Mouse (Mus musculus): ENCODE results near the gene Slc4a8. TPM values are rescaled to one million over a fixed set of nuclear protein-coding genes. Genes with fewer than 3 reads are reported as not detected.

Slc4a8 gene
- 8.7 TPM for total RNA-seq (2023)

DNA sequence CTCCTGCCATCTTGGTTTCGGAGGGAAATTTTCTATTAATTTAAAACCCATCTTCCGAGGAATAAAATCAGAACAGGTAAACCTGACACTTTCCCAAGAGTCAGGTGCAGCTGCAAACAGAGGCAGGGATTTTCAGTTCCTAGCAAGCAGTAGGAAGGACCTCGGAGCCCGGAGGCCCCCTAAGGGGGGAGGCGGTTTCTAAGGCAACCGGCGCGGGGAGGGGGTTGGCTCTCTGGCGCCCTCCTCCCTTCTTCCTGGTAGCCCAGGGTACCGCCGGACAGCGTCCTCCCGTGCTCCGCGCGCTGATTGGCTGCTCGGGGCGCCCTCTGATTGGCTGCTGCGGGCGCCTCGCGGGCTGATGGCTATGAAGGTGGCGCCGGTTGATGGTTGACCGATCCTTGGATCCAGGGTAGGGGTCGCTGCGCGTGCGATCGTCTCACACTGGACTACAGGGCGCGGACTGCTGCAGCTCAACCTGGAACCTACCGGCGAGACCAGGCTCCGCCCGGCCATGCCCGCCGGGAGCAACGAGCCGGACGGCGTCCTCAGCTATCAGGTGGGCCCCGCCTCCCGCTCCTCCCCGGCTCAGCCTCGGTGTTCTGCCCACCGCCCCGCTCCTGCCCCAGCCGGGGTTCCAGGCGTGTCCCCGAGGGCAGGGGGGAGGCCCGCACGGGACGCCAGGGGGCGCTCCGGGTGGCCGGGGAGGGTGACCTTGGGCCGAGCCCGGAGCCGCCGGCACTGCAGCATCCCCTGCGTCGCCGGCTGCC is at the start of gene Slc4a8:
TSS of gene Slc4a8 (plus strand) at position 329 of the 767 bp plus-strand sequence.

DNA sequence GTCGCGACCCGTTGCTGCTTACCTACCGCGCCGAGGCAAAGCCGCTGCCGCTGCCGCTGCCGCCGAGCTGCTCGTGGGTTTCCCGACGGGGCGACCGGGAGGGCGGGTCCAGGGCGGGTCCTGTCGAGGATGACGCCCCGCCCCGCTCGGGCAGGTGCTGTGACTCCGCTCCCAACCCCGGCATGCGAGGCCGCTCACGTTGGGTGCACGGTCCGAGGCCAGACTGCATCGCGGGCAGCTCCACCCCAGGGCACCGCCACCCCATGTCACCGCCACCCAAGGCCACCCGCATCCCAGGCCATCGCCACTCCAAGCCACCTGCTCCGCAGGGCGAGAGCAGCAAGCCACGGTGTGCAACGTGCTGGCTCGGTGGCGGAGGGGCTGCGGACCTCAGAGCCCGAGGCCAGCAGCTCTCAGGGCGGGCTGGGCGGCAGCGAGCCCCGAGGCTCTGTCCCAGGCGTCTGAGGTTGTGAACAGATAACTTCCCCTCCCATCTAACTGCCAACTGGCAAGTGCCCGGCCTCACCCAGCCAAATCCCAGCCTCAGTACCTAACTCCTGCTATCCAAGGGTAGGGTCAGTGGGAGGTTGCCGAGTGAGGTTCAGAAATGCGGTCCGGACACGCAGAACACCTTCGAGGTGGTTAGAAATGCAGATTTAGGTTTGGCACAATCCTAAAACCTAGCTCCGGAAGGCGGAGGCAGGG is 32.1 kb upstream of the Slc4a8 start, which contains the start of gene Galnt6:
TSS of gene Galnt6 (minus strand) at position 96 of the 705 bp plus-strand sequence.

DNA sequence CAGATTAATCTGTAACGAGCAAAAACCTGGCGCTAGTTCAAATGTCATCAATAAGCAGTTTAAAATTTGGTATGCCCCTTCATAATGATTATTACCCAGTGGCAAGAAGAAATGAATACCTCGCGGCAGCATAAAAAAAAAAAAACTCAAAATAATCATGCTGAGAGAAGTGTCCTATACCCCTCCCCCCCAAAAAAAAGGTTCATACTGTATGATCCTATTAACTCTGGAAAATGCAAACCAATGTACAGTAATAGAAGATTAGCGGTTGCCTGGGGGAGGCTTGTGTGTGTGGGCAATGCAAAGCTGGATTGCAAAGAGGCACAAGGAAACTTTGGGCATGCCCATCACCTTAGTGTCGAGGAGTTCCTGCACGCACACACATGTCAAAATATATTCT is 108.0 kb downstream of the Slc4a8 start, which contains the start of gene Scn8a:
TSS of gene Scn8a (plus strand) at position 301 of the 400 bp plus-strand sequence.

Other genes starting within 250 kb of the Slc4a8 start
- gene Tfcp2, start 209.7 kb upstream of the Slc4a8 start, total RNA-seq (2023) = 11.4 TPM
- 30.2 TPM for gene Pou6f1, start 161.8 kb upstream of the Slc4a8 start, total RNA-seq (2023)
- 342 TPM for gene Dazap2, start 146.4 kb upstream of the Slc4a8 start, total RNA-seq (2023)
- gene Smagp, start 124.8 kb upstream of the Slc4a8 start, total RNA-seq (2023) = 4.2 TPM
- gene Bin2, start 92.2 kb upstream of the Slc4a8 start, total RNA-seq (2023) = 419 TPM
- gene Cela1, start 73.8 kb upstream of the Slc4a8 start, total RNA-seq (2023) = 9.8 TPM
- gene Galnt6, start 32.4 kb upstream of the Slc4a8 start, total RNA-seq (2023) = 131 TPM
- gene Scn8a, start 108.1 kb downstream of the Slc4a8 start, total RNA-seq (2023) = not detected